Mouse (Mus musculus): ENCODE measurements around the gene Slc3a1. TPM values are rescaled to one million over a fixed set of nuclear protein-coding genes. Genes with fewer than 3 reads are reported as not detected.

The Slc3a1 gene
- total RNA-seq, 4 experiments from 2014 or later: 0.22 to 0.47 (median 0.25) TPM

DNA sequence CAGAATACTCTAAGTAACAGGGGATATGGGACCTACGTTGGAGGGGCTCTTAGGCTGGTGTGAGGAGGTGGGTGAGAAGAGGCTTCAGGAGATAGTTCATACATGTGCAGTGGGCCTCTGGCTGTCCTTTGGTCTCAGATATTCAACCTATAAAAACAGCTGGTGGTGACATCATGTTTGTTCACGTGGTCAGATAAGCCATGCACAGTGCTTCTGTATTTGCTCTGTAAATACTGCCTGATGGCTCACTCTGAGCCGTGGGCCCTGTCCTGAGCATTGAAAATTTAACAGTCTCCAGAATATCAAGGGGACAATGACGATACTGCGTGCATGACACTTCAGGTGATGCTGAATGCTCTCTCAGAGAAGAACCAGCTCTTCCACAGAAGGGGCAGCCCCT is 9.7 kb downstream of the Slc3a1 start:
- DNase-seq (ENCODE audit: low spot score in 2 of 2): no peak

DNA sequence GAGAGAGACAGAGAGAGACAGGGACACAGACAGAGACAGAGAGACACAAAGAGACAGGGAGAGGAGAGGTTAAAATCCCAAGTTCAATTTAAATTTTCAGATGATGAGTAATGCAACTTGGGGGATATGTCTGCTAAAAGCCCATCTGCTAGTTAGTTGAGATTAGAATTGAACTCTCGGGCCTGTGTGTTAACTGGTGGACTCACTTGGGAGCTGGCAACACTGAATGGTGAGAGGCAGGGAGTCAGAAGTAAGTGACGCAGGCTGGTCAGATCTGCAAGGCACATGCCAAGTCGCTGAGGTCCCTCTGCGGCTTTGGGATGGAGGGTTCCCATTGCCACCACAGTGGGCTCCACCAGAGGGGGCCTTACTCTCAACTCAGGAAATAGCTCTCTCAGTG is 10.1 kb downstream of the Slc3a1 start:
- no peak for DNase-seq (ENCODE audit: low spot score in 2 of 2)

DNA sequence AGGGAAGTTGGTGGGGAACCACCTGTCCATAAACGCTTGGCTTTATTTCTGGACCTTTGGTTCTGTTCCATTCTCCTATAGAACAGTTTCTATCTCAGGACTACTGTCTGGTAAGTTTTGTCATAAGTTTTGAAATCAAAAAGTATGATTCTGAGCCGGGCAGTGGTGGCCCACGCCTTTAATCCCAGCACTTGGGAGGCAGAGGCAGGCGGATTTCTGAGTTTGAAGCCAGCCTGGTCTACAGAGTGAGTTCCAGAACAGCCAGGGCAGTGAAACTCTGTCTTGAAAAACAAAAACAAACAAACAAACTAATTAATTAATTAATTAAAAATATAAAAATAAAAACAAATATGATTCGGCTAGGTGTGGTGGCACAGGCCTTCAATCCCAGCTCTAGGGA is 10.6 kb downstream of the Slc3a1 start:
- no peak for DNase-seq (ENCODE audit: low spot score in 2 of 2)

DNA sequence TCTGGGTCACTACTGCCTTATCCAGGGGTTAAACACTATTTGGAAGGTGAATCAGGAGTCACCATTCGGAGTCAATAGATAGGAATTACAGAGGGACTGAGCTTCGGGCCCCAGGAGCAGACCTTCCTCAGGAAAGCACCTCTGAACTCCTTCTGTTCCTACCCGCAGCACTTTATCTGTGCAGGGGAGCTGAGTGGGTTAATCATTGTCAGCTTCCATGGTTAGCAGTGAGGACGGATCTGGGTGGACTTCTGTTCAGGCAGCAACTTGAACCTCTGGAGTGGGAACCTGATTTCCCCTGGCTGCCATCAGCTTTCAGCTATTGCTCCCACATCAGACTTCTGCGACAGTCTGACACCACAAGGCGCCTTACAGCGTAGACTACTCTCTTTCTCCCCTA is 12.7 kb downstream of the Slc3a1 start:
- no peak for DNase-seq (ENCODE audit: low spot score in 2 of 2)

DNA sequence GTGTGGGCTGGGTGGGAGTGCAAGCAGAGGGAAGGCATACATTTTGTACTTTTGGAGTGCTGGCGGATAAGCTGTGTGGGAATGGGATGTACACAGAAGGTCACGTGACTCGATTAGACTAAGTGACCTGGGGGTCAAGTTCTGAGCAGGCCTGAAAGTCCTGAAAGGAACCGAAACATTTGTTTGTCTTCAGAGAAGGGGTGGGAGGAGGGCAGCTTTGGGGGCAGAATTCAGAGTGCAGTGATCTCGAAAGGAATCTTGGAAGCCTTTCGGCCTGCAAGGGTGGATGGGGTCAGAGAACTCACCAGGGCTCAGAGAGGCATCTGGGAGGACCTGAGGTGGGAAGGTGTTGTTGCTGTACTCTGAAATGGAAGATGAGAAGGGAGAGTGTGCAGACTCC is 14.2 kb downstream of the Slc3a1 start:
- no peak for DNase-seq (ENCODE audit: low spot score in 2 of 2)

DNA sequence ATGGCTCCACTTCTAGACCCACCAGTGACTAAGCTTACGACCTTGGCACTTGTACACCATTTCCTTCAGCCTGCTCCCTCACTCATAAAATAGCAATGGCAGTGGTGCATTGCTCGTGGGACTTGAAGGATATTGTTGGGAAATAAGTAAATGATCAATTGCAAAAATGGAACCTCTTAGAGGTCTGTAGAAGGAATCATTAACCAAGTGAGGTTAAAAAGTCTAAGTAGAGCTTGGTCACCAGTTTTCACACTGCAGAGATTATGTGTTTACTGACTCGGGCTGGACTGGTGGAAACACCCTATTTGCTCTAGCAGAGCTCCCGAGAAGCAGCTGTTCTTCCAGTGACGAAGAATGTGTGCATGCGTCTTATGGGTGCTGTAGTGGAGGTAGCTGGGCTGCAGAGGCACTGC is 15.2 kb downstream of the Slc3a1 start:
- no peak for DNase-seq (ENCODE audit: low spot score in 2 of 2)

DNA sequence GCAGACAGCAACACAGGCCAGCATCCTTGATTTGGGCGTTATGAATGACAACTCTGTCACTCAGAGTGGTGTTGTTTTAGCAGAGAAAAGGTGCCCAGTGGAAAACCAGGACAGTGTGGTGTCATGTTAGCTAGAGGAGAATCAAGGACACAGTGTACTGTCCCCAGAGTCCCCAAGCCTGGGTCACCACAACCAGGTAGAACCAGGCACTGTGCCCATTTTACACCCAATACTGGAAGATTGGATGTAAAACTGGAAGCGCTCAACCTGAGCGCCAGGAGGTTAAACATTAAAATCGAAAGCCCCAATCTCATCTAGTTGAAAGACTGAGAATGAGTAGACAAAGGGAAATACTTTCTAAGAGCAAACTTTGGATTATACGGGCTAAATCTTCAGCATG is 16.3 kb downstream of the Slc3a1 start:
- no peak for DNase-seq (ENCODE audit: low spot score in 2 of 2)

DNA sequence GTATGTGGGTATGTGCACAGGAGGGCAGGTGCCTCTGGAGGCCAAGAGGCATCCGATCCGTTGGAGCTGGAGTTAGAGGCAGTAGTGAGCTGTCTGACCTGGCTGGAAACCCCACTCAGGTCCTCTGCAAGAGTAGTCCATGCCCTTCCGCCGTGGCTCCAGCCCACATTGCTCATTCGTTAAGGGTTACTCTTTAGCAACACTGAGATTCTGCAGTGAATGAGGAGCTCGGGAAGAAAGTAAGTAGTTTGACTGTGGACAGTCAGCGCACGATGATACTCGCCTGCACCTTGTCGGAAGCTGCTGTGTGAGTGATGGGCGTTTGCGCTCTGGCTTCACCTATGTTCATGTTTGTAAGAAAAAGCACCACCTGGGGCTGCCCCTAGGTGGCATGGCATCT is 17.0 kb downstream of the Slc3a1 start:
- no peak for DNase-seq (ENCODE audit: low spot score in 2 of 2)

DNA sequence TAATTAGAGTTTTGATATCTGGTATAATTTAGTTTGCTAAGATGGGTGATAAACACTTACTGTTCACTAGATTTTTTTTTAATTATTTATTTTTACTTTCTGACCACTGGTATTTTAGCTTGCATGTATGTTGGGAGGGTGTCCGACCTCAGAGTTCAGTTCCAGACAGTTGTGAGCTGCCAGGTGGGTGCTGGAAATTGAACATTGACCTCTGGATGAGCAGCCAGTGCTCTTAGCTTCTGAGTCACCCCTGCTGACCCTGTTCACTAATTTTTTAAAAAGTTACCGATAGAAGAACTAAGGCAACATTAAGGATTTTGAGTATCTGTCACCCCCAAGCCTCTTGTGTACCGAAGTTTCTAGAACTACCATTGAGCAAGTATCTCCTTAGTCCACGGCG is 20.2 kb downstream of the Slc3a1 start:
- DNase-seq (ENCODE audit: low spot score in 2 of 2): no peak

DNA sequence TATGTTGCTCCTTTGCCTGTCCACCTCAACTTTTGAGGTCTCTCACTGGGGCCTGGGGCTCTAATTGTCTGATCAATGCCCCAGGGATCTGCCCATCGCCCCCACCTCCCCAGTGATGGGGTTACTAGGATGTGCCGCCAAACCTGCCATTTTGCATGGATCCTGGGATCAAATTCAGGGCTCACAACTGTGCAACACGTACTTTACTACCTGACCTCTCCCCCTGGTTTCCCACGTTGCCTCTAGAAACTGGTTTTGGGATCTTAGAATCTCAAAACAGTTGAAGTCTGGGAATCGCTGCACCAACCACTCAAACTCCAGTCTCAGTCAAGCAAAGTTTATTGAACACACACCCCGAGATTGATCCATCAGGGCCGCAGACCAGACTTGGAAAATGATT is 30.1 kb downstream of the Slc3a1 start:
- no peak for DNase-seq (ENCODE audit: low spot score in 2 of 2)

DNA sequence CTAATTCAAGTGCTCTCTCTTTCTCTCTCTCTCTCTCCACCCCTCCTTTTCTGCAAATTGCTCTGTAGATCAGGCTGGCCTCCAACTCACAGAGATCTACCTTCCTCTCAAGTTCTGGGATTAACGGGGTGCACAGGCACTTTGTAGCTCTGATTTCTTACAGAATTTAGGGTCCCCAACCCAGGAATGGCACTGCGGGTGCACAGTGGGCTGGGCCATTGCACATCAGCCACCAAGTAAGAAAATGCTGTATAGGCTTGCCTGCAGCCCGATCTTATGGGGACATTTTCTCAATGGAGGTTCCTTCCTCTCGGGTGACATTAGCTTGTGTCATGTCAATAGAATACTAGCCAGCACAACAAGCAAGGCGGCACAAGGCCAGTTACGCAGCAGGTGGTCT is 31.0 kb downstream of the Slc3a1 start:
- DNase-seq (ENCODE audit: low spot score in 2 of 2): no peak

DNA sequence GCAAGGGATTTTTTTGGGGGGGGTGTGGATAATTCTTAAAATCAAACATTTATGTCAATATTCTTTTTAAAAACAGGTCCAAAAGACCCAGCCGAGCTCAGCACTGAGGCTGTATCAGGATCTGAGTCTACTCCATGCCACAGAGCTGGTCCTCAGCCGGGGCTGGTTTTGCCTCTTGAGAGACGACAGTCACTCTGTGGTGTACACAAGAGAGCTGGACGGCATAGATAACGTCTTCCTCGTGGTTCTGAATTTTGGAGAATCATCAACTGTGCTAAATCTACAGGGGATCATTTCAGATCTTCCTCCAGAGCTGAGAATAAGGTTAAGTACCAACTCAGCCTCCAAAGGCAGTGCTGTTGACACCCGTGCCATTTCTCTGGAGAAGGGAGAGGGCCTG is 35.4 kb downstream of the Slc3a1 start:
- DNase-seq (ENCODE audit: low spot score in 2 of 2): no peak

DNA sequence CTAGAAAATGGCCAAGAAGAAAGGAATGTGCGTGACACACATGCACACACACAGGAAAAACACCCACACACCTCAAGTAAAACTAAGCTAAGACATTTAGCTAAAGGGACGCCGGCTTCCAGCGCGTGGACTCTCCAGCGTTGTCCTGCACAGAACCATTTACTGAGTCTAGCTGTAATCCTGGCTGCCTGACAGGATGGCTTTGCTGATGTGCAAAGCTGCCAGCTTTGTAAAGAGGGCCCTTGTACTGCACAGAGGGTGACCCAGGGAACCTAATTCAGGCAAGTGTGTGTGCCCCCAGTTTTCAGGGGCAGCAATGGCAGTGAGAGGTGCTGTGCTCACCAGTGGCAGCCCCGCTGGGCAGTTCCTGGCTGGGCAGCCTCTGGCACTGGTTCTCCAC is 39.2 kb downstream of the Slc3a1 start:
- DNase-seq (ENCODE audit: low spot score in 2 of 2): peak in 1 of 2 experiments; percentile 31

DNA sequence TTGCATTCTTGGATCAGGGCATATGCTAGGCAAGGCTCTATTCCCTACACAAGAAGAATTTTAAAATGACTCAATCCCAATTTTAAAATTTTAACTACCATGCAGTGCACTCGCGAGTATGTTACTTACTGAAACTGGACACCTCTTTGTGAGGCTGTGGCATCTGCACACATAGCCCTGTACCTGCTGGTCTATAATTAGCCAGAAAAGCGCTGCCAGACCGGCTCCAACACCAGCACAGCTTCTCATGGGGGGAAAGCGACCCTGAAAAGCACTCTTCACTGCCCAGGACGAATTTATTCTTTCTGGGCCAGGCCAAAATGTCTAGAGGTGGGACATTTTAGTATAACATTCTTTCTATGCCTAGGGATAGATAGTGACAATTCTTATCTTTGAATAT is 42.5 kb downstream of the Slc3a1 start:
- DNase-seq (ENCODE audit: low spot score in 2 of 2): no peak

DNA sequence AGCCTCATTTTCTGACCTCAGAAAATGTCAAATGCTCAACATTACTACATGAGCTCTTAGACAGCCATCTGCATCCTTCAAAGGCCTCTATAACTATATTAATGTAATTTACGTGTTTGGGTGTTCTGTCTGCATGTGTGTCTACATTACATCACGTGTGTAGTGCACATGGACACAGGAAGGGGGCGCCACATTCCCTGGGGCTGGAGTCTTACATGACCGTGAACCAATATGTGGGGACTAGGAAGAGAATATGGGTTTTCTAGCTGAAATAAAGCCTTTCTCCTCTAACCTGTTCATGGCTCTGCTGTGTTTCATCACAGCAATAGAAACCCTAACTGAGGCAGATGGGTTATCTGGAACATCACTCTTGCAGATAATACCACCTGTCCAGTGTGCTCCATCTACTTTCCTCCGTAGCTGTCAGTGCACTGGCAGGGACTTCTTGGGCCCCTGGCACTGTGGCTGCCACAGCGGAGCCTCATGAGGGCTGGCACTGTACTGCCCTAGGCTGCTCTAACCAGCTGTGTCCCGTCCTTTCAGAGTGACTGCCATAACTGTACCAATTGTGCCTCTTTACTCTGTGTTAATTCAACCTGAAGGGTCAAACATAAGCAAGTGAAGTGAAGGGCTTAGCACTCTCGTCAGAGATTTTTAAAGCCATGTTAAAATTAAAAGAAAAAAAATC is 43.1 kb downstream of the Slc3a1 start:
- no peak for DNase-seq (ENCODE audit: low spot score in 2 of 2)

DNA sequence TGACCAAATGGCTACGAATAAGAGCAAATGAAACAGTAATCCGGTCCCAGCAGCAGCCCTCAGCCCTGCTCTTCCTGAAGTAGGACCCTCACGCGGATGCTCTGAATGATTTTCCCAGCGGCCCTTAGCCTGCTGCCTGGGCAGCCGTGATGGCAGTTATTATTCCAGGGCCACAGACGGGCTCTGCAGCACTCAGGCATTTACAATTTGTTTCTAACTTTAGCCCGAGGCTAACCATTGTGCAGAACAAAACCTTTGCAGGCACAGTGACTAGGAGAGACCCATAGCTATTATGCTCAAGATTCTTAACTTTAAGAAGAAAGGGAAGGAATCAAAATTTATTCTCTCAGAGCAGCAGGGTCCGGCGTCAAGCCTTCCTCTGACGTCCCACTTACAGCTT is 44.2 kb downstream of the Slc3a1 start:
- no peak for DNase-seq (ENCODE audit: low spot score in 2 of 2)

DNA sequence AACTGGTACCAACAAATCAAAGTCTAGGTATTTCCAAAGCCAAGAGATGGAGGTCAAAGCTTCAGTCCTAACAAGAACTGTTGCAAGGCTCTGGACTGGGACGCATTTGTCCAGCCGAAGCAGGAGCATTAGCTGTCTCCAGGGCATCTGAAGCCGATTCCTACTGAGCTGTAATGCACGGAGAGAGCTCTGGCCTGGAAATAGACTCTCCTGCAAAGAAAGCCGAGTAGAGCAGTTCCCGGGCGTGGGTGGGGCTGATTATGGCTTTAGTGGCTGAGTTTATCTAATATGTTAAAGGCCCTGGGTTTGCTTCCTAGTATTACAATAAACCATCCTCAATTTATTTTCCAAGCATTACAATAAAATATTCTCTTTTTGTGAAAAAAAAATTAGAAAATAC is 45.0 kb downstream of the Slc3a1 start:
- no peak for DNase-seq (ENCODE audit: low spot score in 2 of 2)

DNA sequence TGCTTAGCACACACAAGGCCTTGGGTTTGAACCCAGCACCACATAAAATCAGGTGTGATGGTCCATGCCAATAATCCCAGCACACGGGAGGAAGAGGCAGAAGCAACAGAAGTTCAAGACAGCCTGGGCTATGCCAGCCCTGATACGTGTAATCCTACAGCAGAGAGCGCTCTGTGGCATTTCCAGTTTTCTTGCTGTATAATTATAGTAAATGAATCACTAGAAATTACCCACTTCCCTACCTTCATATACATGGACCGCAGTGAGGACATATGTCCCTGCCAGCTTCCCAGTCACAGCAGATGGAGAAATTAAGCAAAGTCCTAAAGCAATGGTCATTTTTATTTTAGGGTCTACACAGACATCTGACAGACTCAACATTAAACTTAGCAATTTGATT is 45.9 kb downstream of the Slc3a1 start:
- no peak for DNase-seq (ENCODE audit: low spot score in 2 of 2)

DNA sequence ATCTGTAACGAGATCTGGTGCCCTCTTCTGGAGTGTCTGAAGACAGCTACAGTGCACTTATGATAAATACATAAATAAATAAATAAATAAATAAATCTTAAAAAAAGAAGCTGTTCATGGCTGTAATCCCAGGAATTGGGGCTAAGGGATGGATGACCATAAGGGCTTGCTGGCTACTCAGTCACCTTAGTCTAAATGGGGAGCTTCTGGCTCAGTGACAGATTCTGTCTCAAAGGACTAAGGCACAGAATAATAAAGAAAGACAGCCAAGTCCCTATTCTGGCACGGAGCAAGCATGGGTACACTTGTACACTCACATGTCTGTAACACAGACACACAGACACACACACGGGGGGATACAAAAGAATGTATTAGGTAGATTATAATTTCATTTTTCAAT is 51.1 kb downstream of the Slc3a1 start:
- DNase-seq (ENCODE audit: low spot score in 2 of 2): no peak

DNA sequence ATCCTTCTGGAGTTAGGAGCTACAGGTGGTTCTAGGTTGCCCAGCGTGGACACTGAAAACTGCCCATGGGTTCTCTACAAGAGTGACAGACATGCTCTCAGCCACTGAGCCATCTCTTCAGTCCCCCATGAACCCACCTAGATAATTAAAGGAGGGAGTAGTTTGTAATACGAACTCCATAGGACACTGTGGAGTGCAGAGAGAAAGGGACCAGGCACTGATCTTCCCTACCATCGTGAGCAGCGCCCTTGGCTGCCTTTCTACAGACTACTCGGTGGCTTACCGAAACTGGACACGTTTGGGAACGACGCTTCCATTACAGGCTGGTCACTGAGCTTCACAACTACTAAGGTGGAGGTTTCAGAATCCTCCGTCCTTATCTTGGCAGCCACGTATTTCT is 52.6 kb downstream of the Slc3a1 start:
- no peak for DNase-seq (ENCODE audit: low spot score in 2 of 2)

DNA sequence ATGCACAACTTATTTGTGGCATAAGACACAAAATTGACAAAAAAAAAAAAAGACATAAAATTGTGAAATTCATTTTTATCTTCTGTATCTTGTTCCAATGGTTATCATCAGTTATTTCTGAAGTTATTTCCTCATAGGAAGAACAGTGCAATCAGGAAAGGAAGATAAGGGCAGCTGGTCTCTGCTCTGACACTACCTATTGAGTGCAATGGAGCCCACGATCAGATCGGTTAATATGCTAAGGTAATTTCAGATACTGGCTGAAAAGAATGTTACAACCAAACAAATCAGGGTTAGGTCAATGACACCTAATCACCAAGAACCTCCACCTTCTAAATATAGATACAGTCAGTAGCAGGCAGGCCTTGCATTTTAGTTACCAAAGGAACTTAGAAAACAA is 57.2 kb downstream of the Slc3a1 start:
- DNase-seq (ENCODE audit: low spot score in 2 of 2): no peak

DNA sequence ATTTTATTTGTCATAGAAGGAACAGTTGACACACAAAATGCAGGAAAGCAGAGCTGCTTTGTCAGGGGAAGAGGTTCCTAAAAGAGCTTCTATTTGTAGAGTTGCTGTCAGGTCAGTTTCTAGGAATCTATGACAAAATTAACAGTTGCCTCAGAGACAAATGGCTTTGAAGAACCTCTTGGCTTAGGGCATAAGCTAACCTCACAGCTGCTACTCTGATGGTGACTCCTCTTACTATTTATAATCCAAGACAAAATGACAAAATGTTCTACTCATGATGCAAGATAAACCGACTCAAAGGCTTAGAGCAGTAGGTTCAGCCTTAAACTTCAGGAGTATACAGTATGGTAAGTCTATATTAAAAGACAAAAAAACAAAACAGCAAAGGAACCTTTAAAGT is 58.3 kb downstream of the Slc3a1 start:
- DNase-seq (ENCODE audit: low spot score in 2 of 2): no peak

DNA sequence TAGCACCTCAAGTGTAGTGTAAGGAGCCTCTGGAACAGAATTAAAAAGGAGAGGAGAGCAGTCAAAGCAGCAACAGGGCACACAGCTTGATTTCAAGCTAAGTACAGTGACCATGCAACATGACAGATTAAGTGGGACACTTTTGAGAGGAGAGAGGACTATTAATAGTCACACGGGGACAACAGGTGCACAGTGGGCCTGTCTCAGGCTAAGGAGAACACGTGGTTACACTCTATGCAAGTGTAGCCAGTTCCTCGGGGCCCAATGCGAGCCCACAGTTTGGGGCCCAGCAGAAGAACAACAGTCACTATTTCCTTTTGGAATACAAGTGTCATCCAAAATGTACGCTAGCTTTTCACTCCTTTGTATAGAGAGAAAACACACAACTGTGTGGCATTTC is 59.4 kb downstream of the Slc3a1 start:
- no peak for DNase-seq (ENCODE audit: low spot score in 2 of 2)

DNA sequence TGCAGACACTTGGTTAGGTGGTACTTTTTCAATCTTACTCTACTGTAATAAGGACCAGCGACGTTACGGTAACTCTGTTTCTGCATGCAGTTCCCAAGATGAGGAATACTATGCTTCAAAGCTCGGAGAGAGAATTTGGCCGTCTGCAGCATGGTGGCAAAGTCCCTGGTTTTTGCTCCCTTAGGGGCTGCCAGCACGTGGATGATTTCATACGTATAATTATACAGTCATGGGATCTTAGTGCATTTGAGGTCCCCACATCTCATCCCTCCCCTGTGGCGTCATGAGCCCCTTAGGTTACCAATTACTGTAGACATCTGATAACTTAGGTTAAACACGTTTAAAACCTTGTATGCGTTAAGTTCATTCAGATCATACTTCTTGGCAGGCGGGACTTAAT is 60.2 kb downstream of the Slc3a1 start:
- DNase-seq (ENCODE audit: low spot score in 2 of 2): no peak
